Mouse (Mus musculus): ENCODE results near the gene Zp1.

GRCm38 (mm10) chr19:10905728-10906000 lies 14.8 kb downstream of the Zp1 start:
- TF ChIP-seq CTCF (conservative IDR thresholded peaks at IDR 0.05; ENCODE audit: low read length) (no peak), NANOG (IDR thresholded peaks at IDR 0.05; ENCODE audit: borderline replicate concordance, low read length) (no peak), POU5F1 (IDR thresholded peaks at IDR 0.05; ENCODE audit: borderline replicate concordance, low read length) (no peak)

Measured in E14TG2a.4 (cell line).